Mouse (Mus musculus) embryonic facial prominence, embryonic 13.5 days (tissue): ENCODE measurements at regions not wholly inside any gene's neighbourhood (a gene's known extent, or its start where the extent isn't known, plus 50 kb on each side); places are given as distances from the start of the nearest gene placed in this dataset.

Experiments
- ATAC-seq: fragments of 200-750 bp; cut with Nextera tagmentation; 2 replicates; pipeline ENCODE4 v1.8.0; 2017; ENCODE audit warnings: low read depth; ENCODE audit not compliant: insufficient number of reproducible peaks, insufficient read depth, low FRiP score, low TSS enrichment
- H3K27ac ChIP-seq: fragments of 300-500 bp; sonication (generic); 2 replicates; pipeline ENCODE4 v1.5.1; 2015; ENCODE audit warnings: moderate library complexity, mild to moderate bottlenecking, inconsistent platforms
- H3K27me3 ChIP-seq: fragments of 300-500 bp; sonication (generic); 2 replicates; pipeline ENCODE4 v1.6.1; 2015; ENCODE audit warnings: mild to moderate bottlenecking, inconsistent platforms
- H3K36me3 ChIP-seq: fragments of 300-500 bp; sonication (generic); 2 replicates; pipeline ENCODE4 v1.6.1; 2015; ENCODE audit warnings: mild to moderate bottlenecking, inconsistent platforms
- H3K4me1 ChIP-seq: fragments of 300-500 bp; sonication (generic); 2 replicates; pipeline ENCODE4 v1.6.1; 2015; ENCODE audit warnings: inconsistent platforms
- H3K4me2 ChIP-seq: fragments of 300-500 bp; sonication (generic); 2 replicates; pipeline ENCODE4 v1.6.1; 2015; ENCODE audit warnings: moderate library complexity, mild to moderate bottlenecking, inconsistent platforms
- H3K4me3 ChIP-seq: fragments of 300-500 bp; sonication (generic); 2 replicates; pipeline ENCODE4 v1.5.1; 2015; ENCODE audit warnings: mild to moderate bottlenecking, inconsistent platforms
- H3K9ac ChIP-seq: fragments of 300-500 bp; sonication (generic); 2 replicates; pipeline ENCODE4 v1.6.1; 2015; ENCODE audit warnings: mild to moderate bottlenecking, inconsistent platforms
- H3K9me3 ChIP-seq: fragments of 300-500 bp; sonication (generic); 2 replicates; pipeline ENCODE4 v1.6.1; 2016; ENCODE audit warnings: inconsistent platforms
- WGBS: fragments of 180-500 bp; shearing (Covaris S2); methylation state at CpG from one replicate; pipeline ENCODE4 v1.1.7; 2015; ENCODE audit warnings: mixed read lengths; 5-methylcytosine and 5-hydroxymethylcytosine counted together

- Histone ChIP-seq H3K36me3 (no peaks in the 10 kb centered on the region), H3K4me2 (no peak overlapping the region), H3K4me1 (peaks cover 18% of the 10 kb centered on the region), H3K4me3 (no peak overlapping the region), H3K9ac (no peak overlapping the region), H3K27ac (no peak overlapping the region), H3K9me3 (no peaks in the 10 kb centered on the region), H3K27me3 (no peaks in the 10 kb centered on the region)
- 51% methylated on average over 3 of the region's 3 CpGs for WGBS
- no peak for ATAC-seq
These were observed 54.8 kb downstream of the Tmem30b start for GRCm38 (mm10) chr12:73491370-73491769.

DNA sequence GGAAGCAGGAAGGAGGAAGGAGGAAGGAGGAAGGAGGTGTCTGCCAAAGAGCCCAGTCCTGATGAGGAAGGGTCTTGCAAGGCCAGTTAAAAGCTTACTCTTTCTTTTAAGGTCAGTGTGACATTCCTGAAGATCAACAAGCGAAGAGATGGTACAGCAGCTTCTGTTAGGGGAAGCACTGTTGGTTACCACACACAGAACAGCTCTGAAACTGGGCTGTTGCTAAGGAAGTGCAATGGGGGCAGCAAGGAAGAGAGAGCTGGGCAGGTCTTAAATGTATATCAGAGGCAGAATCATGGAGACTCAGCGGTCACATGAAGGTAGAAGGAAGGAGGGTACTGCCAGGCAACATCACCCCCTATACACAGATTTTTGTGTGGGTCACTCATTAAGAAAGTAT, 63.3 kb downstream of the Tmem30b start:
- Histone ChIP-seq H3K27me3 (no peaks in the 10 kb centered on the region; the same call in 1 of the 2 replicates), H3K36me3 (no peaks in the 10 kb centered on the region), H3K27ac (no peak overlapping the region), H3K9me3 (no peaks in the 10 kb centered on the region), H3K9ac (no peak overlapping the region), H3K4me3 (no peak overlapping the region), H3K4me1 (peaks cover 5% of the 10 kb centered on the region; the same call in 1 of the 2 replicates), H3K4me2 (no peak overlapping the region)
- WGBS, result 85% methylated on average over 2 of the region's 2 CpGs
- ATAC-seq, result no peak

DNA sequence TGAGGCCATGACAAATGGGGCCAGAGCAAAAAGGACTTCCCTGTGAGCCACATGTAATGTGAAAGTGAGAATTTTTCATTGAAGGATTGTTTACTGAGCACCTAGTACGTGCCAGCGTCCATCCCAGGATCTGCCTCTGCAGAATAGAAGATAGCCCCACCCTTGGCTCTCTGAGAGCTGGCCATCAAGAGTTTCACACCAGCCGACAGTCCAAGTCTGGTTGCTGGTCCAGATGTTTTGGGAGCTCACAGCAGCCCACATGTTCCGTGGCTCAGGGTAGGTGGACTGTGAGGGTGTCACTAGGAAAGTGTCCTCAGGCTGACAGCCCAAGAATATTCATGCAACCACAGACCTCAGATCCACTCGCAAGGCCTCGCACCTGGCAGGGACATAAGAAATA, 63.9 kb downstream of the Tmem30b start:
- no peak for ATAC-seq
- H3K27me3 ChIP-seq, result no peaks in the 10 kb centered on the region; the same call in 1 of the 2 replicates
- peaks cover 5% of the 10 kb centered on the region; the same call in 1 of the 2 replicates for H3K4me1 ChIP-seq
- no peaks in the 10 kb centered on the region for H3K36me3 ChIP-seq
- no peak overlapping the region for H3K4me3 ChIP-seq
- H3K4me2 ChIP-seq, result no peak overlapping the region
- no peak overlapping the region for H3K9ac ChIP-seq
- no peak overlapping the region for H3K27ac ChIP-seq
- WGBS, result 87% methylated on average over 6 of the region's 6 CpGs
- H3K9me3 ChIP-seq, result no peaks in the 10 kb centered on the region

- no peaks in the 10 kb centered on the region for H3K9me3 ChIP-seq
- 72% methylated on average over 3 of the region's 3 CpGs for WGBS
These were observed 64.5 kb downstream of the Tmem30b start for GRCm38 (mm10) chr12:73481705-73482104.

DNA sequence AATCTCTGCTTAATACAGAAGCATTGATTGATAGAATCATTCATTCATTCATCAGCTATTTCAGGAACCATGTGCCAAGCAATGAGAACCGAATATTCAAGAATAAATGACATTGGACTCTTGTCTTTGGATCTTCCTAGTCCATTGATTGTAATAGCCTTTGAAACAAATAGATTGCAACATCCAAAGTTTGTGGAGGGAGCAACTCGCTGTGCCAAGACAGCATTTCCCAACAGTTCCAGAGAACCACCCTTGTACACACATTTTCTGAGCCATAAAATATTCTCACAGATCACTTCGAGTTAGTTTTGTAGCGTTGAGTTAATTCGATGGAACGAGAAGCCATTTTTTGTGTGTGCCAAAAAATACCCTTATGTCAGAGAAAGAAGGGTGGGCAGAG, 65.0 kb downstream of the Tmem30b start:
- ATAC-seq, result no peak
- Histone ChIP-seq H3K27me3 (no peaks in the 10 kb centered on the region; the same call in 1 of the 2 replicates), H3K36me3 (no peaks in the 10 kb centered on the region), H3K4me1 (peaks cover 12% of the 10 kb centered on the region), H3K9ac (no peak overlapping the region), H3K27ac (no peak overlapping the region), H3K9me3 (no peaks in the 10 kb centered on the region), H3K4me2 (no peak overlapping the region), H3K4me3 (no peak overlapping the region)
- 90% methylated on average over 6 of the region's 6 CpGs for WGBS

More at GRCm38 (mm10) chr12:73481705-73482104, 64.5 kb downstream of the Tmem30b start:
- Histone ChIP-seq H3K36me3 (no peaks in the 10 kb centered on the region), H3K4me1 (peaks cover 7% of the 10 kb centered on the region), H3K4me2 (no peak overlapping the region), H3K4me3 (no peak overlapping the region), H3K9ac (no peak overlapping the region), H3K27ac (no peak overlapping the region), H3K27me3 (no peaks in the 10 kb centered on the region; the same call in 1 of the 2 replicates)
- no peak for ATAC-seq

- Histone ChIP-seq H3K27me3 (no peaks in the 10 kb centered on the region; the same call in 1 of the 2 replicates), H3K4me2 (no peak overlapping the region), H3K4me3 (no peak overlapping the region), H3K27ac (no peak overlapping the region), H3K9me3 (no peaks in the 10 kb centered on the region), H3K9ac (no peak overlapping the region), H3K36me3 (no peaks in the 10 kb centered on the region), H3K4me1 (peaks cover 17% of the 10 kb centered on the region)
- 73% methylated on average over 6 of the region's 6 CpGs for WGBS
- no peak for ATAC-seq
These were observed 65.6 kb downstream of the Tmem30b start for GRCm38 (mm10) chr12:73480610-73480971.

GRCm38 (mm10) chr12:73479932-73480609, 66.1 kb downstream of the Tmem30b start:
- WGBS, result 77% methylated on average over 15 of the region's 15 CpGs
- Histone ChIP-seq H3K36me3 (no peaks in the 10 kb centered on the region), H3K27me3 (no peaks in the 10 kb centered on the region; the same call in 1 of the 2 replicates), H3K4me2 (no peak overlapping the region), H3K9me3 (no peaks in the 10 kb centered on the region), H3K27ac (0 out of 2 replicates have a peak overlapping the region, but pooled peaks have one; percentile 12), H3K4me1 (peaks cover 17% of the 10 kb centered on the region), H3K4me3 (no peak overlapping the region), H3K9ac (no peak overlapping the region)
- ATAC-seq, result no peak

DNA sequence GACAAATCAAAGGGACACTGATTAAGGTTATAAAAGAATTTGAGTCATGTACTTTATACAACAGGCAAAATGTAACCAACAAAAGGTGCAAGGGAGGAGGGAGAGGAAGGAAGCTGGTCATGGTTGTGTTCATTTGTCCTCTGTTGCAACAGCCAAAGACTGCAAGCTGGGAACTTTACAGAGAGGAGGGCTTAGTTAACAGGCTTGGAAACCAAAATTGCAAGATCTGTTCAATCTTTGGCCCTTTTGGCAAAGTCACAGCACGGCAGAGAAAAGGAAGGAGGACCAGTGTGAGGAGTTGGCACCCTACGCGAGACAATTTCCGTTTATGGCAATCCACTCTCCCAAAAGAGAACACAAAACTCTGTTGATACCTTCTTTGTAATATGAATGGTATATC, 67.6 kb downstream of the Tmem30b start:
- Histone ChIP-seq H3K9me3 (no peaks in the 10 kb centered on the region), H3K27ac (no peak overlapping the region), H3K4me1 (peaks cover 17% of the 10 kb centered on the region), H3K27me3 (no peaks in the 10 kb centered on the region; the same call in 1 of the 2 replicates), H3K4me2 (no peak overlapping the region), H3K4me3 (no peak overlapping the region), H3K36me3 (no peaks in the 10 kb centered on the region), H3K9ac (no peak overlapping the region)
- WGBS, result 87% methylated on average over 4 of the region's 4 CpGs
- no peak for ATAC-seq

DNA sequence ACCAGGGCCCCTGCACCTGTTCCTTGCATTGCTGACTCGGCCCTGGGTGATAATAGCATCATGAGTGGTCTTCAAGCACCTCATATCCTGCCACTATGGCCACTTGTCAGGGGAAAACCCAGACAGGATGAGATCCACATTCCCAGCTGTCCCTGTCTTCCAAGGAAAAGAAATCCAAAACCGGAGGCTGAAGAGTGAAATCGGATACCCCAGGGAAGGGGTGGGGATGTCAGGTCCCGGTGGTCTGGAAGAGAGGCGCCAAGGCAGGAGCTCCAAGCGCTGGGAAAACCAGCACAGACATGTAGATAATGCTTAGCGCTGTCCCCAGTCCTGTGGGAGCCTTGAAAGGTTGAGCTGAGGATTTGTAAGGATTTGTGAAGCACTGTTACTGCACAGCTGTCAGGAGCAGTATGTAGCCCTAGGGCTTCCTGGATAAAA, 69.8 kb downstream of the Tmem30b start:
- Histone ChIP-seq H3K27me3 (no peaks in the 10 kb centered on the region), H3K9ac (no peak overlapping the region), H3K27ac (no peak overlapping the region), H3K4me3 (no peak overlapping the region), H3K36me3 (no peaks in the 10 kb centered on the region), H3K4me2 (peak overlapping the region; percentile 5; the same call in 1 of the 2 replicates), H3K9me3 (no peaks in the 10 kb centered on the region), H3K4me1 (peaks cover 27% of the 10 kb centered on the region)
- ATAC-seq, result no peak
- 1% methylated on average over 7 of the region's 7 CpGs for WGBS

GRCm38 (mm10) chr12:73475774-73476173, 70.4 kb downstream of the Tmem30b start:
- H3K36me3 ChIP-seq, result no peaks in the 10 kb centered on the region
- H3K4me1 ChIP-seq, result peaks cover 28% of the 10 kb centered on the region
- H3K4me3 ChIP-seq, result no peak overlapping the region
- no peak for ATAC-seq
- H3K9ac ChIP-seq, result no peak overlapping the region
- no peak overlapping the region for H3K27ac ChIP-seq
- no peak overlapping the region for H3K4me2 ChIP-seq
- H3K9me3 ChIP-seq, result no peaks in the 10 kb centered on the region
- 67% methylated on average over 3 of the region's 3 CpGs for WGBS
- H3K27me3 ChIP-seq, result no peaks in the 10 kb centered on the region

DNA sequence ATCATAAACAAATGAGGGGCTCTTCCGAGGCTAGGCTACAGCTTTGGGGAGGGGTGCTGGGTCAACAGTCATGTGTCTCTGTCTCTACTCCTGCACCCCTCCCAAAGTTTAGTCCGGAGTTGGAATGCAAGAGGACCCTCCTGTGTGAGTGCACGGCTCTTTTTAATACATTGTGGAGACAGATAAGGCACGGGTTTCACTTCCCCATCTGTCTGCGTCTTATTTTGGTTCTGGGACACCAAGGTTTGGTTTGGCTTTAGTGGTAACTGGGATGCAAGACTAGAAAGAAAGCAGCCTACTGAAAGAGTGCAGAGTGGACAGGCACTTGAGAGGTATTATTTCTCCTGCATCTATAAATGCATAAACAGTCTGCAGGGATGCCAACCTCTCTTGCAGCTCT, 71.2 kb downstream of the Tmem30b start:
- Histone ChIP-seq H3K4me1 (peaks cover 24% of the 10 kb centered on the region), H3K36me3 (no peaks in the 10 kb centered on the region), H3K9me3 (no peaks in the 10 kb centered on the region), H3K27ac (no peak overlapping the region), H3K4me3 (no peak overlapping the region), H3K4me2 (no peak overlapping the region), H3K9ac (no peak overlapping the region), H3K27me3 (no peaks in the 10 kb centered on the region)
- ATAC-seq, result no peak
- 73% methylated on average over 5 of the region's 5 CpGs for WGBS

- H3K9me3 ChIP-seq, result no peaks in the 10 kb centered on the region
- H3K4me2 ChIP-seq, result no peak overlapping the region
- H3K9ac ChIP-seq, result no peak overlapping the region
- peaks cover 22% of the 10 kb centered on the region for H3K4me1 ChIP-seq
- H3K27ac ChIP-seq, result no peak overlapping the region
- no peak for ATAC-seq
- no peaks in the 10 kb centered on the region for H3K27me3 ChIP-seq
- H3K4me3 ChIP-seq, result no peak overlapping the region
- no peaks in the 10 kb centered on the region for H3K36me3 ChIP-seq
- 65% methylated on average over 4 of the region's 4 CpGs for WGBS
These were observed 73.1 kb downstream of the Tmem30b start for GRCm38 (mm10) chr12:73473111-73473510.
